Mouse (Mus musculus) lung, embryonic 16.5 days (tissue): ENCODE results near the gene Ccl6. TPM values are rescaled to one million over a fixed set of nuclear protein-coding genes. Genes with fewer than 3 reads are reported as not detected.

Experiments
- ATAC-seq: fragments of 200-750 bp; cut with Nextera tagmentation; 2 replicates; pipeline ENCODE4 v1.8.0; 2017; ENCODE audit warnings: low read depth, mild to moderate bottlenecking, moderate library complexity
- H3K27ac ChIP-seq: fragments of 300-500 bp; sonication (generic); 2 replicates; pipeline ENCODE4 v1.5.1; 2014; ENCODE audit warnings: mild to moderate bottlenecking, control low read depth, low read length
- H3K27me3 ChIP-seq: fragments of 300-500 bp; sonication (generic); 2 replicates; pipeline ENCODE4 v1.6.1; 2014; ENCODE audit warnings: low read depth, low read length, mixed read lengths; ENCODE audit not compliant: control insufficient read depth, insufficient read depth
- H3K36me3 ChIP-seq: fragments of 300-500 bp; sonication (generic); 2 replicates; pipeline ENCODE4 v1.6.1; 2014; ENCODE audit warnings: low read length; ENCODE audit not compliant: control insufficient read depth, insufficient read depth
- H3K4me1 ChIP-seq: fragments of 300-500 bp; sonication (generic); replicated peaks from 2 replicates; pipeline ENCODE4 v1.6.1; 2014; ENCODE audit warnings: low read length, mixed read lengths; ENCODE audit not compliant: control insufficient read depth, insufficient read depth
- H3K4me2 ChIP-seq: fragments of 300-500 bp; sonication (generic); 2 replicates; pipeline ENCODE4 v1.6.1; 2014; ENCODE audit warnings: low read depth, low read length, control low read depth
- H3K4me3 ChIP-seq: fragments of 300-500 bp; sonication (generic); 2 replicates; pipeline ENCODE4 v1.5.1; 2014; ENCODE audit warnings: mild to moderate bottlenecking, low read length, control low read depth
- H3K9ac ChIP-seq: fragments of 300-500 bp; sonication (generic); 2 replicates; pipeline ENCODE4 v1.6.1; 2014; ENCODE audit warnings: low read length, control low read depth
- H3K9me3 ChIP-seq: fragments of 300-500 bp; sonication (generic); 2 replicates; pipeline ENCODE4 v1.6.1; 2016; ENCODE audit warnings: low read length; ENCODE audit not compliant: control insufficient read depth
- WGBS: fragments of 180-500 bp; shearing (Covaris S2); extraction: QIAGEN DNeasy Blood & Tissue Kit; methylation state at CpG from one replicate; pipeline ENCODE4 v1.1.7; 2014; 5-methylcytosine and 5-hydroxymethylcytosine counted together
- polyA plus RNA-seq: library from polyadenylated mRNA; unstranded; fragments of >200 nt; fragmentation: Nextera tagmentation; extraction: Ambion mirVana; gene quantifications from 2 replicates; pipeline ENCODE4 v1.2.1, GENCODE M21; 2015

Gene Ccl6
- polyA plus RNA-seq, 1 experiment from 2014 or later = 10.0 TPM

DNA sequence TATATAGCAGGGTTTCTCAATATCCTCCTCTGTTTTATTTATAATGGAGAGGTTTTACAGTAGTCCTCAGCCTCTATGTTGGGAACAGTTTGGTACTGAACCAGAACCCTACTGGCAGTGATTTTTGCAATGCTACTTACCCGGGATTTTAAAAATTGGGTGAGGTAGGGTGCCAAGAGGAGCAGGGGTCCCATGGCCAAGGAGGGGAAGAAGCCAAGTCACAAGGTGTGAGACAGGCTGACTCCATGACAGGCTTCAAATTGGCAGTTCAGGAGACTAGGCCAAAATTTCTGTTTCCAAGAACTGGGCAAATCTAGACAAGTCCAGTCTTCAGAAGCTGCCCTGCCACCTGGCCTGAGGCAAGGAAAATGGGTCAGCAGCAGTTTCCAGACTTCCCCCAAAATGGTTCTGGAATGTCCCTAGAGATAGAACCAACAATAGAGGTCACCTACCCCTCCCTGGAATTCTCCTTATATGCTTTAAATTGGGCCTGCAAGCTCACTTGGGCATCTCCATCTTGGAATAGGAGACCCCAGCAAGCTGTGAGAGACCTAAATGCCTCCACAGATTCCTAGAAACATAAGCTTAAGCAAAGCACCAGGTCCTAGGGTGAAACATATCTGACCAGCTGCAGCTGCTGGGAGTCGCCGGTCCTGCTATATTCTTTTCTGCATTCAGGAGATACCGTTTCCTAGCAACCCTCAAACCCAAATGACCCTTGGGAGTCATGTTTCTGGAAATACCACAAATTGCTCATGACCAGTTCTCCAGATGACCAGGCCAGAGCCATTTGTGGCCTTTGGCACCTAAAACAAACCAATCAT lies 10.0 kb downstream of the Ccl6 start:
- 47% methylated on average over 4 of the region's 4 CpGs for WGBS
- Histone ChIP-seq H3K27ac (no peak overlapping the region), H3K4me1 (no peaks in the 10 kb centered on the region), H3K4me3 (no peak overlapping the region), H3K27me3 (no peaks in the 10 kb centered on the region), H3K36me3 (no peaks in the 10 kb centered on the region), H3K4me2 (no peak overlapping the region), H3K9me3 (no peaks in the 10 kb centered on the region), H3K9ac (no peak overlapping the region)
- ATAC-seq = no peak

DNA sequence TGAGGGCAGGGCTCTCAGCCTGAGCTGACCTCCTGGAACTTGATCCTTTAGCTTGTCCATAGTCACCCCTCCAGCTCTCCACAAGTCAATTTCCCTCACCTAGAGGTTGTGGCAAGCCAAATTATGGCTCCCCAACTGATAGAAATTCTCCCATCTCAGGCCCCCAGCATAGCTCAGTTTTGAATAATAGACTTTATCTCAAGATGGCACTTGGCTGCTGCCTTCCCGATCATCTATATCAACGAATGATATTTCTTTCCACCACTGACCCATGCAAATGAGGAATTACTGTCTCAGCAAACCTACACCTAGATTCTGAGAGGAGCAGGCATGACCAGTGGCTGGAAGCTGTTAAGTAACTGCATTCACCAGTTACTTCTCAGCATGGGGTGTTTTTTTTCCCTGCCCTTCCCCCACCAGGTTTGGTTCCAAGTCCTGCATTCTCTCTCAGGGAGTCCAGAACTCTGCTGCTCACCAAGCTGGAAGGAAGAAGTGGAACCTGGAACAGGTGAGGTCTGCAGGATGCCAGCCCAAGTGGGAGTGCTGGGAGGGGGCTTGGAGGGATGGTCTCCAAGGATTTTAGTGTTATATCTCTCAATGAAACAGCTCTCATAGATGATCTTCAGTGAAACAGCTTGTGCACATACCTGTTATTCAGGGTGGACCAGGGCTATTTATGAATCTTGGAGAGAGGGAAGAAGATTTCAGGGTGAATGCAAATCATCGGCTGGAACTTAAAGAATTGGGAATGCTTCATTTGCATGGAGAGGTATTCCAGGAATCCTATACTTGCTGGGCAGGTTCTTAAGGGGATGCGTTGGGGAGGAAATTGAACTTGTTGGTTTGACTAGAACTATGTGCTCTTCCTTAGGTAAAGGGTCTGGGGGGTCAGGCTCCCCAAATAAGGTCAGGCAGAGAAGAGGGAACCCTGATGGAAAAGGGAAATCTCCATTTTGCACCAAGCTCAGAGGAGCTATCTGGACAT lies 11.0 kb downstream of the Ccl6 start:
- H3K4me2 ChIP-seq = no peak overlapping the region
- no peaks in the 10 kb centered on the region for H3K27me3 ChIP-seq
- no peaks in the 10 kb centered on the region for H3K36me3 ChIP-seq
- no peaks in the 10 kb centered on the region for H3K4me1 ChIP-seq
- no peak overlapping the region for H3K4me3 ChIP-seq
- 60% methylated on average over 4 of the region's 4 CpGs for WGBS
- H3K9ac ChIP-seq = no peak overlapping the region
- no peak for ATAC-seq
- H3K27ac ChIP-seq = no peak overlapping the region
- H3K9me3 ChIP-seq = no peaks in the 10 kb centered on the region

DNA sequence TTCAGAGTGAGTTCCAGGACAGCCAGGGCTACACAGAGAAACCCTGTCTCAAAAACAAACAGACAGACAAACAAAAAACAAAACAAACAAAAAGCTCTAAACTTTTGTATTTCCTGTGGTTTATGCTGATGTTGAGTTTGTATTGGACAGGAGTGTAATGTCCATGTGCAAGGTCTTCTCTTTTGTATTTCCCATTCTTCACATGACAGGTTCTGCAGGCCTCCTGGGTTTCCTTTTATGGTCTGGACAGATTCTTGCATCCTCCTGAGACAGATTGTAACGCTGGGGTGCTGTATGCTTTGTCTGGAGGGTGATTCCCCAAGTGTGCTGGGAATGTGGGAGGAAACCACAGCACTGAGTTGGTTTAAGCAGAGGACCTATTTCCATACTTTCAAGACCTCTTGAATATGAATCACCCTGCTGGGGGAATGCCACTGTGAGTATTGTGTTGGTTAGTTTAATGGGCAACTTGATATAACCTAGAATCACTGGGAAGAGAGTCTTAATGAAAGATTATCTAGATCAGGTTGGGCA lies 12.1 kb downstream of the Ccl6 start:
- Histone ChIP-seq H3K36me3 (no peaks in the 10 kb centered on the region), H3K4me3 (no peak overlapping the region), H3K27me3 (no peaks in the 10 kb centered on the region), H3K4me1 (no peaks in the 10 kb centered on the region), H3K9ac (no peak overlapping the region), H3K4me2 (no peak overlapping the region), H3K27ac (no peak overlapping the region), H3K9me3 (no peaks in the 10 kb centered on the region)
- ATAC-seq = no peak
- 61% methylated on average over 1 of the region's 1 CpGs for WGBS

DNA sequence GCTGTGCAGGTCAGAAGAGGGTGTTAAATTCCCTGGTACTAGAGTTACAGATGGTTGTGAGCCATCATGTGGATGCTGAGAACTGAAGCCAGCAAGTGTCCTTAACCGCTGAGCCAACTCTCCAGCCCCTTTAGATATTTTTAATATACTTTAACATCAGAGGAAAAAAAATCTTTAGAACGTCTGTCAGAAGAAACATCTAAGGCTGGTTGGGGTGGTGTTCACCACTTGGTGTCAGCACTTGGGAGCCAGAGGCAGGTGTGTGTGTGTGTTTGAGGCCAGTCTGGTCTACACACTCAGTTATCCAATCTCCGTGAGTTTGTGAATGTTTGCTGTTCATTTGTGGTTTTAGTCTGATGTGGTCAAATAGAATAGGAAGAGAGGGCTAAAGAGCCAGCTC lies 13.9 kb downstream of the Ccl6 start:
- no peak overlapping the region for H3K4me3 ChIP-seq
- H3K4me2 ChIP-seq = no peak overlapping the region
- 55% methylated on average over 3 of the region's 3 CpGs for WGBS
- ATAC-seq = no peak
- no peaks in the 10 kb centered on the region for H3K9me3 ChIP-seq
- no peaks in the 10 kb centered on the region for H3K27me3 ChIP-seq
- H3K9ac ChIP-seq = no peak overlapping the region
- H3K36me3 ChIP-seq = no peaks in the 10 kb centered on the region
- H3K4me1 ChIP-seq = no peaks in the 10 kb centered on the region
- H3K27ac ChIP-seq = no peak overlapping the region

DNA sequence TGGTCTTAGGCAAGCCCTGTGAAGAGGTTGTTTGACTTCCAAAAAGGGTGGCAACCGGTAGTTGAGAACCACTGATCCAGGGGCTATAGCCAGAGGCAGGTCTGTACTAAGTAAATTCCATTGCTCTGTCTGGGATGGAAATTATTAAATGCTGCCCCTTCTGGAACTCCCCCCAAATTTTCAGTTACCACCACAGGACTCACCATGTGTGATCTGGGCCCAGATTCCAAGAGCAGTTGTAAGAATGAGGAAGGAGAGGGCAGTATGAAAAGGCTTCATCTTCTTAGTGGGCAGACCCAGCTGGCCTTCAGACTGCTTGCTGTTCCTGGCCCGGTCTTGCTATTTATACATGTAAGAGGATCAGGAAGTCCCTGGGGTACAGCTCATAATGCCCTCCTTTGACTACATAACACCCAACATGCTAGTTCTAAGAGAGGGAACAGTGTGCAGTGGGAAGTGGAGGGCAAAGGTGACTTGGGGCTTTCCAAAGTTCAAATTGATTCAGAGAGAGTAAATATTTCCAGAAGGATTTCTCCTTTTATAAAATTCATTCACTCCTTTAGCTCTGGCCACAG lies 14.6 kb downstream of the Ccl6 start, which contains the start of gene Ccl9:
Gene Ccl9, minus strand, starts transcription at position 451 of the 575 bp plus-strand sequence.
- no peaks in the 10 kb centered on the region for H3K4me1 ChIP-seq
- no peak within 1 kb of the TSS for H3K27ac ChIP-seq
- H3K9ac ChIP-seq = no peak within 1 kb of the TSS
- no peak for ATAC-seq
- no peak within 1 kb of the TSS for H3K4me2 ChIP-seq
- no peaks in the 10 kb centered on the region for H3K36me3 ChIP-seq
- no peaks in the 10 kb centered on the region for H3K9me3 ChIP-seq
- no peak within 1 kb of the TSS for H3K4me3 ChIP-seq
- 59% methylated on average over 2 of the region's 2 CpGs for WGBS
- no peaks in the 10 kb centered on the region for H3K27me3 ChIP-seq

DNA sequence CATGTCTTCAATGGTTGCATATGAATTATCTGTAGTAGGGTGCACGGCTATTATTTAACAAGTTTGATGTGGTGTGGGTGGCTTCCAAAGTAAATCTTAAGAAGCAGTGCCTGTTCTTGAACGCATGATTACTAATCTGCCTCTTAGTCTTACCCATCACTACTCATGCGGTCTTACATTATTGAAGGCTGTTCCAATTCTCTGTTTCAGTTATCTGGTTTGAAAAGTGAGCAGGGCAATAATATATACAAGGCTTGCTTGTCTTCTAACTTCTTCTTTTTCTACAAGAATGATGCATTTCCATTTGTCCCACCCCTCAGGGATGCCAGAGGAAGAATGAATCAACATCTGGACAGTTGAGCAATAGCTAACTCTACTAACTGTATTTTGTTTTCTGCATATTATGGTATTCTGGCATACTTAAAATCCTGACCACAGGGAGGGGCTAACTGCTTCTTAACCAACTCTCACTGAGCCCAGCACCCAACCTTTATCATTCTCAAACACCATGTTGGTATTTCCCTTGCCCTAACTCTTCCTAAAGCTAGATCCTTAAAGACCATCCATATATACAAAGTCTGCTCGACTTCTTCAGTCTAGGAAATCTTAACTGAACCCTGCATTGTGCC lies 15.8 kb downstream of the Ccl6 start:
- Histone ChIP-seq H3K9me3 (no peaks in the 10 kb centered on the region), H3K4me2 (no peak overlapping the region), H3K9ac (no peak overlapping the region), H3K4me1 (no peaks in the 10 kb centered on the region), H3K4me3 (no peak overlapping the region), H3K36me3 (no peaks in the 10 kb centered on the region), H3K27ac (no peak overlapping the region), H3K27me3 (no peaks in the 10 kb centered on the region)
- WGBS = 77% methylated on average over 4 of the region's 4 CpGs
- ATAC-seq = no peak

DNA sequence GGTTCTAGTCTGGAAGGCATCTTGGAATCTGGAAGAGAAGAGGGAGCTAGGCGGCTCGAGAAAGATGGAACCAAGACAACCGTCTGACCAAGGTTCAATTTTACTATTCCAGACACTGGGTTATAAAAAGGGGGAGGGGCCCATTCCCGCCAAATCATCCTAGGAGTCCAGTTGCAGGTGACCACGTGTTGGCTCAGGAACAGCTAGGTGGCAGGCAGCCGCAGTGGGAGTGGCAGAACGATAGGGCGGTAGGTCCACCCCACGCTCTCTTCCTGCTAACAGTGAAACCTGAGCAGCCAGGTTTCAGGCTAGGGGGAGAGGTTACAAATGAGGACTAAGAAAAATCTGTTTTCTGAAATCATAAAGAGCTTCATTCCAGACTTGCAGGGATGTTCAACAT lies 20.1 kb downstream of the Ccl6 start:
- Histone ChIP-seq H3K27me3 (no peaks in the 10 kb centered on the region), H3K4me3 (no peak overlapping the region), H3K9me3 (no peaks in the 10 kb centered on the region), H3K4me2 (no peak overlapping the region), H3K36me3 (no peaks in the 10 kb centered on the region), H3K4me1 (no peaks in the 10 kb centered on the region), H3K9ac (no peak overlapping the region), H3K27ac (no peak overlapping the region)
- WGBS = 48% methylated on average over 9 of the region's 9 CpGs
- no peak for ATAC-seq

DNA sequence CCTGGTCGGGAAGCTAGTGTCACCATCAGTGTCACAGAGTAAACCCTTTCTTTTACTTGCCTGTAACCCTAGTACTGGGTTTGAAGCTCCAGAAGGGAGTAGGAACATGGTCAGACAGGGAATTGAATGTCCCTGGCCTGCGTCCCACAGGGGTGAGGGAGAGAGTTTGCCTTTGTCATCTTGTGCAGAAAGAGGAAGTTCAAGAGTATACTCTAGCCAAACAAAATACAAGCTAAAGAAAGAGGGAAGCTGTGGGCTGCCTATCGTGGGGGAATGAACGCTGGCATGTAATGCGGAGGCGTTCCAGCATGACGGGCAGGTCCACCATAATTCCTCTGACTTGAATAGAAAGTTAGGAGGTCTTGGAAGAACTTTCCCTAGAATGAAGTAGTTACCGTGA lies 20.7 kb downstream of the Ccl6 start:
- Histone ChIP-seq H3K4me1 (no peaks in the 10 kb centered on the region), H3K27ac (no peak overlapping the region), H3K4me2 (no peak overlapping the region), H3K27me3 (no peaks in the 10 kb centered on the region), H3K9ac (no peak overlapping the region), H3K9me3 (no peaks in the 10 kb centered on the region), H3K4me3 (no peak overlapping the region), H3K36me3 (no peaks in the 10 kb centered on the region)
- 80% methylated on average over 8 of the region's 8 CpGs for WGBS
- ATAC-seq = no peak
